Mouse (Mus musculus): ENCODE results near the gene Gm49336. TPM values are rescaled to one million over a fixed set of nuclear protein-coding genes. Genes with fewer than 3 reads are reported as not detected.

Gm49336 gene
- polyA plus RNA-seq, 1 experiment from 2014 or later, result 44.9 TPM

GRCm38 (mm10) chr14:60189771-60190170, 61.5 kb downstream of the Gm49336 start:
- ChIA-PET POLR2A (no interaction called here), CTCF (no interaction called here)
- peaks cover 9% of the 10 kb centered on the region for H3K27me3 ChIP-seq
- DNase-seq (ENCODE audit: low read depth, low spot score) (no peak), ATAC-seq (no peak)
- no peak for TF ChIP-seq CTCF (IDR thresholded peaks at IDR 0.05)
- in situ Hi-C loops (cut with MboI; ENCODE audit: low pct_unique_long_range_greater_than_20kb), result no loop called here

- ChIA-PET CTCF (no interaction called here), POLR2A (no interaction called here)
- DNase-seq (ENCODE audit: low read depth, low spot score) (peak; percentile 15), ATAC-seq (peak; percentile 57)
- TF ChIP-seq CTCF (IDR thresholded peaks at IDR 0.05), result no peak
- in situ Hi-C loops (cut with MboI; ENCODE audit: low pct_unique_long_range_greater_than_20kb), result no loop called here
- peaks cover 9% of the 10 kb centered on the region for H3K27me3 ChIP-seq
Measured at GRCm38 (mm10) chr14:60188201-60188825, 63.0 kb downstream of the Gm49336 start.

GRCm38 (mm10) chr14:60181306-60181705, 70.0 kb downstream of the Gm49336 start:
- ChIA-PET POLR2A (no interaction called here), CTCF (no interaction called here)
- DNase-seq (ENCODE audit: low read depth, low spot score) (no peak), ATAC-seq (no peak)
- no peak for TF ChIP-seq CTCF (IDR thresholded peaks at IDR 0.05)
- in situ Hi-C loops (cut with MboI; ENCODE audit: low pct_unique_long_range_greater_than_20kb), result no loop called here
- peaks cover 39% of the 10 kb centered on the region for H3K27me3 ChIP-seq

GRCm38 (mm10) chr14:60178571-60178955, 72.7 kb downstream of the Gm49336 start:
- DNase-seq (ENCODE audit: low read depth, low spot score) (no peak), ATAC-seq (no peak)
- ChIA-PET POLR2A (no interaction called here), CTCF (no interaction called here)
- in situ Hi-C loops (cut with MboI; ENCODE audit: low pct_unique_long_range_greater_than_20kb), result no loop called here
- TF ChIP-seq CTCF (IDR thresholded peaks at IDR 0.05), result no peak
- peaks cover 52% of the 10 kb centered on the region for H3K27me3 ChIP-seq

GRCm38 (mm10) chr14:60177614-60178570, 73.4 kb downstream of the Gm49336 start:
- H3K27me3 ChIP-seq, result peaks cover 52% of the 10 kb centered on the region
- TF ChIP-seq CTCF (IDR thresholded peaks at IDR 0.05), result no peak
- DNase-seq (ENCODE audit: low read depth, low spot score) (no peak), ATAC-seq (no peak)
- ChIA-PET POLR2A (no interaction called here), CTCF (no interaction called here)
- in situ Hi-C loops (cut with MboI; ENCODE audit: low pct_unique_long_range_greater_than_20kb), result no loop called here

GRCm38 (mm10) chr14:60176891-60177613, 74.3 kb downstream of the Gm49336 start:
- H3K27me3 ChIP-seq, result peaks cover 58% of the 10 kb centered on the region

GRCm38 (mm10) chr14:60176469-60176890, 74.8 kb downstream of the Gm49336 start:
- ATAC-seq (no peak), DNase-seq (ENCODE audit: low read depth, low spot score) (no peak)
- in situ Hi-C loops (cut with MboI; ENCODE audit: low pct_unique_long_range_greater_than_20kb), result no loop called here
- no peak for TF ChIP-seq CTCF (IDR thresholded peaks at IDR 0.05)
- peaks cover 64% of the 10 kb centered on the region for H3K27me3 ChIP-seq
- ChIA-PET POLR2A (no interaction called here), CTCF (no interaction called here)

More at GRCm38 (mm10) chr14:60176891-60177613, 74.3 kb downstream of the Gm49336 start:
- in situ Hi-C loops (cut with MboI; ENCODE audit: low pct_unique_long_range_greater_than_20kb), result no loop called here
- POLR2A ChIA-PET, result no interaction called here
- ATAC-seq (peak; percentile 47), DNase-seq (ENCODE audit: low read depth, low spot score) (no peak)
- CTCF ChIA-PET, result no interaction called here
- no peak for TF ChIP-seq CTCF (IDR thresholded peaks at IDR 0.05)

- ChIA-PET CTCF (no interaction called here), POLR2A (no interaction called here)
- DNase-seq (ENCODE audit: low read depth, low spot score) (no peak), ATAC-seq (no peak)
- H3K27me3 ChIP-seq, result peaks cover 64% of the 10 kb centered on the region
- no peak for TF ChIP-seq CTCF (IDR thresholded peaks at IDR 0.05)
- in situ Hi-C loops (cut with MboI; ENCODE audit: low pct_unique_long_range_greater_than_20kb), result no loop called here
Measured at GRCm38 (mm10) chr14:60172286-60173055, 78.8 kb downstream of the Gm49336 start.

- in situ Hi-C loops (cut with MboI; ENCODE audit: low pct_unique_long_range_greater_than_20kb), result no loop called here
- no peak for ATAC-seq
- DNase-seq (ENCODE audit: low read depth, low spot score), result no peak
- ChIA-PET POLR2A (no interaction called here), CTCF (no interaction called here)
- H3K27me3 ChIP-seq, result peaks cover 61% of the 10 kb centered on the region
- TF ChIP-seq CTCF (IDR thresholded peaks at IDR 0.05), result no peak
Measured at GRCm38 (mm10) chr14:60170845-60171610, 80.3 kb downstream of the Gm49336 start.

GRCm38 (mm10) chr14:60163367-60163766, 87.9 kb downstream of the Gm49336 start:
- peaks cover 28% of the 10 kb centered on the region for H3K27me3 ChIP-seq
- CTCF ChIA-PET, result no interaction called here
- ATAC-seq, result no peak
- no peak for DNase-seq (ENCODE audit: low read depth, low spot score)
- in situ Hi-C loops (cut with MboI; ENCODE audit: low pct_unique_long_range_greater_than_20kb), result no loop called here
- POLR2A ChIA-PET, result interaction anchor here (0.5 kb wide), 1 partner anchor 10 kb away, joined by 4 read pairs; no protein-coding TSS in a partner anchor
- TF ChIP-seq CTCF (IDR thresholded peaks at IDR 0.05), result no peak

Other genes with a start within 250 kb of the Gm49336 start
- gene Atp8a2, start 54.3 kb downstream of the Gm49336 start, polyA plus RNA-seq (2021), result not detected
- not detected for gene Nupl1, start 76 bp downstream of the Gm49336 start, polyA plus RNA-seq (2021)
- gene Mtmr6, start 13.7 kb upstream of the Gm49336 start, polyA plus RNA-seq (2021), result 58.1 TPM
- 1.2 TPM for gene Amer2, start 121.8 kb upstream of the Gm49336 start, polyA plus RNA-seq (2021)